Mouse (Mus musculus): ENCODE measurements around the gene Fam155a. TPM values are rescaled to one million over a fixed set of nuclear protein-coding genes. Genes with fewer than 3 reads are reported as not detected.

Gene Fam155a
- polyA plus RNA-seq, 1 experiment from 2014 or later: 0.95 TPM

- no peak overlapping the region for H3K4me3 ChIP-seq (ENCODE audit: low read length)
- H3K9ac ChIP-seq (ENCODE audit: low read depth, low read length): no peak overlapping the region
- H3K9me3 ChIP-seq (ENCODE audit: control insufficient read depth, low read length): no peaks in the 10 kb centered on the region
- H3K36me3 ChIP-seq (ENCODE audit: control insufficient read depth, insufficient read depth, low read length): no peaks in the 10 kb centered on the region
- H3K4me1 ChIP-seq (ENCODE audit: control insufficient read depth, insufficient read depth, low read length): peaks cover 7% of the 10 kb centered on the region; the same call in 1 of the 2 replicates
- H3K27me3 ChIP-seq (ENCODE audit: control insufficient read depth, insufficient read depth, low read length): no peaks in the 10 kb centered on the region
- H3K27ac ChIP-seq (ENCODE audit: low read depth, low read length): no peak overlapping the region
- peak; percentile 44; the same call in 1 of the 2 replicates for ATAC-seq (ENCODE audit: low FRiP score, low TSS enrichment)
- 18% methylated on average over 23 of the region's 23 CpGs for WGBS
- H3K4me2 ChIP-seq (replicated peaks; ENCODE audit: low read depth, low read length): peak overlapping the region; percentile 15; the same call in 1 of the 2 replicates
Observed at GRCm38 (mm10) chr8:9157141-9157781, 613.7 kb downstream of the Fam155a start.

Small RNA genes lying within 50 kb of the gene (microRNA-seq; reads per million reads assigned to microRNA genes)
- not detected for gene Gm47312

Other genes starting within 250 kb of the Fam155a start
- not detected in 2 replicates for gene Gm10217, start 93.1 kb upstream of the Fam155a start, polyA plus RNA-seq (2014; fragmentation: Nextera tagmentation; extraction: Ambion mirVana)
- 2.6 and 5.8 TPM in 2 replicates for gene Lig4, start 206.5 kb upstream of the Fam155a start, polyA plus RNA-seq (2014; fragmentation: Nextera tagmentation; extraction: Ambion mirVana)
- gene Abhd13, start 206.5 kb upstream of the Fam155a start, polyA plus RNA-seq (2014; fragmentation: Nextera tagmentation; extraction: Ambion mirVana): 11.9 and 24.2 TPM in 2 replicates
- gene Tnfsf13b, start 235.3 kb upstream of the Fam155a start, polyA plus RNA-seq (2014; fragmentation: Nextera tagmentation; extraction: Ambion mirVana): 6.7 and 8.0 TPM in 2 replicates